Mouse (Mus musculus): ENCODE measurements around the gene Rhox4e. TPM values are rescaled to one million over a fixed set of nuclear protein-coding genes. Genes with fewer than 3 reads are reported as not detected.

Gene Rhox4e
- polyA plus RNA-seq, 1 experiment: not detected

Other genes starting within 250 kb of the Rhox4e start
- not detected in 2 replicates for gene Rhox3a2, start 177.4 kb upstream of the Rhox4e start, polyA plus RNA-seq (2011; ENCODE audit: insufficient read depth, insufficient read length, low read depth, missing spikeins)
- not detected in 2 replicates for gene Rhox4a2, start 166.6 kb upstream of the Rhox4e start, polyA plus RNA-seq (2011; ENCODE audit: insufficient read depth, insufficient read length, low read depth, missing spikeins)
- gene Rhox2b, start 145.3 kb upstream of the Rhox4e start, polyA plus RNA-seq (2011; ENCODE audit: insufficient read depth, insufficient read length, low read depth, missing spikeins): not detected in 2 replicates
- not detected in 2 replicates for gene Rhox4b, start 124.9 kb upstream of the Rhox4e start, polyA plus RNA-seq (2011; ENCODE audit: insufficient read depth, insufficient read length, low read depth, missing spikeins)
- not detected in 2 replicates for gene Rhox2c, start 103.7 kb upstream of the Rhox4e start, polyA plus RNA-seq (2011; ENCODE audit: insufficient read depth, insufficient read length, low read depth, missing spikeins)
- gene Rhox3c, start 98.8 kb upstream of the Rhox4e start, polyA plus RNA-seq (2011; ENCODE audit: insufficient read depth, insufficient read length, low read depth, missing spikeins): not detected in 2 replicates
- gene Rhox4c, start 77.1 kb upstream of the Rhox4e start, polyA plus RNA-seq (2011; ENCODE audit: insufficient read depth, insufficient read length, low read depth, missing spikeins): not detected in 2 replicates
- gene Rhox2d, start 64.0 kb upstream of the Rhox4e start, polyA plus RNA-seq (2011; ENCODE audit: insufficient read depth, insufficient read length, low read depth, missing spikeins): not detected in 2 replicates
- gene Rhox4d, start 43.1 kb upstream of the Rhox4e start, polyA plus RNA-seq (2011; ENCODE audit: insufficient read depth, insufficient read length, low read depth, missing spikeins): not detected in 2 replicates
- not detected in 2 replicates for gene Rhox2e, start 27.0 kb upstream of the Rhox4e start, polyA plus RNA-seq (2011; ENCODE audit: insufficient read depth, insufficient read length, low read depth, missing spikeins)
- not detected in 2 replicates for gene Rhox3e, start 15.4 kb upstream of the Rhox4e start, polyA plus RNA-seq (2011; ENCODE audit: insufficient read depth, insufficient read length, low read depth, missing spikeins)
- gene Rhox2f, start 14.0 kb downstream of the Rhox4e start, polyA plus RNA-seq (2011; ENCODE audit: insufficient read depth, insufficient read length, low read depth, missing spikeins): not detected in 2 replicates
- not detected in 2 replicates for gene Rhox3f, start 23.6 kb downstream of the Rhox4e start, polyA plus RNA-seq (2011; ENCODE audit: insufficient read depth, insufficient read length, low read depth, missing spikeins)
- not detected in 2 replicates for gene Rhox4f, start 50.3 kb downstream of the Rhox4e start, polyA plus RNA-seq (2011; ENCODE audit: insufficient read depth, insufficient read length, low read depth, missing spikeins)
- gene Rhox3g, start 71.2 kb downstream of the Rhox4e start, polyA plus RNA-seq (2011; ENCODE audit: insufficient read depth, insufficient read length, low read depth, missing spikeins): not detected in 2 replicates
- gene Rhox2g, start 86.1 kb downstream of the Rhox4e start, polyA plus RNA-seq (2011; ENCODE audit: insufficient read depth, insufficient read length, low read depth, missing spikeins): not detected in 2 replicates
- gene Rhox4g, start 93.9 kb downstream of the Rhox4e start, polyA plus RNA-seq (2011; ENCODE audit: insufficient read depth, insufficient read length, low read depth, missing spikeins): not detected in 2 replicates
- not detected in 2 replicates for gene Rhox3h, start 111.4 kb downstream of the Rhox4e start, polyA plus RNA-seq (2011; ENCODE audit: insufficient read depth, insufficient read length, low read depth, missing spikeins)
- not detected in 2 replicates for gene Rhox2h, start 115.9 kb downstream of the Rhox4e start, polyA plus RNA-seq (2011; ENCODE audit: insufficient read depth, insufficient read length, low read depth, missing spikeins)
- gene Rhox5, start 247.4 kb downstream of the Rhox4e start, polyA plus RNA-seq (2011; ENCODE audit: insufficient read depth, insufficient read length, low read depth, missing spikeins): 162 and 170 TPM in 2 replicates

Data from ES-Bruce4 (cell line).